Mouse (Mus musculus) bone marrow macrophage, adult 2 months (primary cell): ENCODE data around the gene Syt1.

Experiments used
- CTCF ChIP-seq: IDR thresholded peaks from 2 replicates; pipeline ENCODE4 v1.5.1; 2012; ENCODE audit warnings: low read depth, mild to moderate bottlenecking, low read length, moderate library complexity
- POLR2A ChIP-seq: IDR thresholded peaks from 2 replicates; pipeline ENCODE4 v1.6.1; 2012; ENCODE audit warnings: mild to moderate bottlenecking, low read depth, low read length, borderline replicate concordance

- TF ChIP-seq POLR2A (no peak), CTCF (no peak)
These were observed 526.8 kb downstream of the Syt1 start for GRCm38 (mm10) chr10:108483991-108484390.
